Mouse (Mus musculus): Measurements from ENCODE around the gene Acad11. TPM values are rescaled to one million over a fixed set of nuclear protein-coding genes. Genes with fewer than 3 reads are reported as not detected.

Gene Acad11
- 18.2 and 18.8 TPM in 2 replicates for polyA plus RNA-seq (2012; rRNA removed)

- Histone ChIP-seq H3K4me1 (ENCODE audit: control insufficient read depth, insufficient read depth, low read length) (peaks cover 5% of the 10 kb centered on the region), H3K4me3 (ENCODE audit: control insufficient read depth, low read depth, low read length) (peak within 1 kb of the TSS; percentile 93), H3K27ac (ENCODE audit: control insufficient read depth, insufficient read depth, low read depth, low read length) (peak within 1 kb of the TSS; percentile 81), H3K27me3 (ENCODE audit: control insufficient read depth, insufficient read depth, low read length) (no peaks in the 10 kb centered on the region), H3K36me3 (ENCODE audit: control insufficient read depth, insufficient read depth, low read length) (no peaks in the 10 kb centered on the region)
- TF ChIP-seq POLR2A (IDR thresholded peaks at IDR 0.05; ENCODE audit: control insufficient read depth, low read depth, low read length) (0 out of 2 replicates have a peak, but pooled peaks have one; percentile 3), CTCF (IDR thresholded peaks at IDR 0.05; ENCODE audit: control insufficient read depth, insufficient read depth, insufficient replicate concordance, low read depth, low read length) (no peak)
Observed at GRCm38 (mm10) chr9:104063244-104063961, at the start of gene Acad11. Gene Acad11, plus strand, starts transcription at chr9:104063377.

- Histone ChIP-seq H3K36me3 (ENCODE audit: control insufficient read depth, insufficient read depth, low read length) (no peaks in the 10 kb centered on the region), H3K27ac (ENCODE audit: control insufficient read depth, insufficient read depth, low read depth, low read length) (no peak overlapping the region), H3K4me1 (ENCODE audit: control insufficient read depth, insufficient read depth, low read length) (peaks cover 4% of the 10 kb centered on the region; the same call in 1 of the 2 replicates), H3K4me3 (ENCODE audit: control insufficient read depth, low read depth, low read length) (no peak overlapping the region), H3K27me3 (ENCODE audit: control insufficient read depth, insufficient read depth, low read length) (no peaks in the 10 kb centered on the region)
- TF ChIP-seq POLR2A (IDR thresholded peaks at IDR 0.05; ENCODE audit: control insufficient read depth, low read depth, low read length) (no peak), CTCF (IDR thresholded peaks at IDR 0.05; ENCODE audit: control insufficient read depth, insufficient read depth, insufficient replicate concordance, low read depth, low read length) (no peak)
Observed at GRCm38 (mm10) chr9:104014526-104014925, 48.7 kb upstream of the Acad11 start.

GRCm38 (mm10) chr9:104021026-104021425, 42.2 kb upstream of the Acad11 start:
- Histone ChIP-seq H3K27me3 (ENCODE audit: control insufficient read depth, insufficient read depth, low read length) (no peaks in the 10 kb centered on the region), H3K36me3 (ENCODE audit: control insufficient read depth, insufficient read depth, low read length) (no peaks in the 10 kb centered on the region; the same call in 1 of the 2 replicates), H3K27ac (ENCODE audit: control insufficient read depth, insufficient read depth, low read depth, low read length) (no peak overlapping the region), H3K4me3 (ENCODE audit: control insufficient read depth, low read depth, low read length) (no peak overlapping the region), H3K4me1 (ENCODE audit: control insufficient read depth, insufficient read depth, low read length) (peaks cover 7% of the 10 kb centered on the region)
- no peak for TF ChIP-seq POLR2A (IDR thresholded peaks at IDR 0.05; ENCODE audit: control insufficient read depth, low read depth, low read length)
- no peak for TF ChIP-seq CTCF (IDR thresholded peaks at IDR 0.05; ENCODE audit: control insufficient read depth, insufficient read depth, insufficient replicate concordance, low read depth, low read length)

- H3K27me3 ChIP-seq (ENCODE audit: control insufficient read depth, insufficient read depth, low read length) = no peaks in the 10 kb centered on the region
- no peak for TF ChIP-seq CTCF (IDR thresholded peaks at IDR 0.05; ENCODE audit: control insufficient read depth, insufficient read depth, insufficient replicate concordance, low read depth, low read length)
- no peak for TF ChIP-seq POLR2A (IDR thresholded peaks at IDR 0.05; ENCODE audit: control insufficient read depth, low read depth, low read length)
- no peaks in the 10 kb centered on the region; the same call in 1 of the 2 replicates for H3K36me3 ChIP-seq (ENCODE audit: control insufficient read depth, insufficient read depth, low read length)
- H3K27ac ChIP-seq (ENCODE audit: control insufficient read depth, insufficient read depth, low read depth, low read length) = no peak overlapping the region
- H3K4me3 ChIP-seq (ENCODE audit: control insufficient read depth, low read depth, low read length) = no peak overlapping the region
- no peaks in the 10 kb centered on the region for H3K4me1 ChIP-seq (ENCODE audit: control insufficient read depth, insufficient read depth, low read length)
Observed at GRCm38 (mm10) chr9:104027186-104027585, 36.0 kb upstream of the Acad11 start.

- TF ChIP-seq CTCF (IDR thresholded peaks at IDR 0.05; ENCODE audit: control insufficient read depth, insufficient read depth, insufficient replicate concordance, low read depth, low read length) = no peak
- no peak for TF ChIP-seq POLR2A (IDR thresholded peaks at IDR 0.05; ENCODE audit: control insufficient read depth, low read depth, low read length)
- no peak overlapping the region for H3K4me3 ChIP-seq (ENCODE audit: control insufficient read depth, low read depth, low read length)
- no peaks in the 10 kb centered on the region for H3K27me3 ChIP-seq (ENCODE audit: control insufficient read depth, insufficient read depth, low read length)
- no peaks in the 10 kb centered on the region for H3K36me3 ChIP-seq (ENCODE audit: control insufficient read depth, insufficient read depth, low read length)
- H3K4me1 ChIP-seq (ENCODE audit: control insufficient read depth, insufficient read depth, low read length) = no peaks in the 10 kb centered on the region
- no peak overlapping the region for H3K27ac ChIP-seq (ENCODE audit: control insufficient read depth, insufficient read depth, low read depth, low read length)
Observed at GRCm38 (mm10) chr9:104029861-104030260, 33.3 kb upstream of the Acad11 start.

GRCm38 (mm10) chr9:104034231-104034630, 28.9 kb upstream of the Acad11 start:
- no peaks in the 10 kb centered on the region for H3K36me3 ChIP-seq (ENCODE audit: control insufficient read depth, insufficient read depth, low read length)
- no peak for TF ChIP-seq POLR2A (IDR thresholded peaks at IDR 0.05; ENCODE audit: control insufficient read depth, low read depth, low read length)
- TF ChIP-seq CTCF (IDR thresholded peaks at IDR 0.05; ENCODE audit: control insufficient read depth, insufficient read depth, insufficient replicate concordance, low read depth, low read length) = no peak
- no peak overlapping the region for H3K4me3 ChIP-seq (ENCODE audit: control insufficient read depth, low read depth, low read length)
- H3K4me1 ChIP-seq (ENCODE audit: control insufficient read depth, insufficient read depth, low read length) = no peaks in the 10 kb centered on the region
- no peaks in the 10 kb centered on the region for H3K27me3 ChIP-seq (ENCODE audit: control insufficient read depth, insufficient read depth, low read length)
- H3K27ac ChIP-seq (ENCODE audit: control insufficient read depth, insufficient read depth, low read depth, low read length) = no peak overlapping the region

GRCm38 (mm10) chr9:104034718-104035117, 28.5 kb upstream of the Acad11 start:
- H3K27ac ChIP-seq (ENCODE audit: control insufficient read depth, insufficient read depth, low read depth, low read length) = no peak overlapping the region
- no peaks in the 10 kb centered on the region for H3K36me3 ChIP-seq (ENCODE audit: control insufficient read depth, insufficient read depth, low read length)
- H3K27me3 ChIP-seq (ENCODE audit: control insufficient read depth, insufficient read depth, low read length) = no peaks in the 10 kb centered on the region
- TF ChIP-seq CTCF (IDR thresholded peaks at IDR 0.05; ENCODE audit: control insufficient read depth, insufficient read depth, insufficient replicate concordance, low read depth, low read length) = no peak
- H3K4me3 ChIP-seq (ENCODE audit: control insufficient read depth, low read depth, low read length) = no peak overlapping the region
- H3K4me1 ChIP-seq (ENCODE audit: control insufficient read depth, insufficient read depth, low read length) = no peaks in the 10 kb centered on the region
